Mouse (Mus musculus) liver, embryonic 14.5 days (tissue): ENCODE measurements around the gene Mctp1.

Experiments
- CTCF ChIP-seq: IDR thresholded peaks from 2 replicates; pipeline ENCODE4 v1.5.1; 2016; ENCODE audit warnings: antibody characterized with exemption, low read depth, control low read depth
- EP300 ChIP-seq: IDR thresholded peaks from 2 replicates; pipeline ENCODE4 v1.6.1; 2016; ENCODE audit warnings: antibody characterized with exemption, low read depth

- TF ChIP-seq CTCF (no peak), EP300 (no peak)
Measured at GRCm38 (mm10) chr13:76803799-76804198, 419.5 kb downstream of the Mctp1 start.
